Mouse (Mus musculus) myocyte (in vitro differentiated cells): ENCODE measurements around the gene Fam241a. TPM values are rescaled to one million over a fixed set of nuclear protein-coding genes. Genes with fewer than 3 reads are reported as not detected.
A peak's percentile ranks its signal among the peaks of the same experiment; 100 is the strongest.

ENCODE experiments used
- H3K27me3 ChIP-seq: one replicate; pipeline ENCODE4 v1.6.1; 2011; ENCODE audit not compliant: control insufficient read depth, insufficient read depth, insufficient read length
- H3K36me3 ChIP-seq: one replicate; pipeline ENCODE4 v1.6.1; 2011; ENCODE audit not compliant: control insufficient read depth, insufficient read depth
- H3K4me2 ChIP-seq: one replicate; pipeline ENCODE4 v1.6.1; 2011; ENCODE audit warnings: low read depth, control low read depth
- H3K4me3 ChIP-seq: one replicate; pipeline ENCODE4 v1.5.1; 2011; ENCODE audit warnings: mild to moderate bottlenecking, control low read depth, moderate library complexity
- H3K79me2 ChIP-seq: one replicate; pipeline ENCODE4 v1.6.1; 2011; ENCODE audit not compliant: control insufficient read depth, insufficient read depth
- H3ac ChIP-seq: one replicate; pipeline ENCODE4 v1.6.1; 2011; ENCODE audit not compliant: control insufficient read depth, insufficient read length
- CEBPB ChIP-seq: IDR thresholded peaks from 2 replicates; pipeline ENCODE4 v1.6.1; 2011; ENCODE audit warnings: mild to moderate bottlenecking, moderate library complexity; ENCODE audit not compliant: poor library complexity, insufficient read depth, severe bottlenecking
- E2F4 ChIP-seq: IDR thresholded peaks from one replicate; pipeline ENCODE4 v1.6.1; 2011; ENCODE audit warnings: mild to moderate bottlenecking, control low read depth, moderate library complexity; ENCODE audit not compliant: insufficient read depth
- MAX ChIP-seq: IDR thresholded peaks from one replicate; pipeline ENCODE4 v1.6.1; 2011; ENCODE audit warnings: low read depth, mild to moderate bottlenecking, control low read depth
- MYOD1 ChIP-seq, 3 experiments: IDR thresholded peaks; one replicate each; pipeline ENCODE4 v1.6.1; 2011; ENCODE audit warnings: control low read depth in 2 of 3, low read depth in 2 of 3, mild to moderate bottlenecking in 2 of 3, moderate library complexity in 1 of 3; ENCODE audit not compliant: insufficient read length in 2 of 3, control insufficient read depth in 1 of 3
- MYOG ChIP-seq, 3 experiments: IDR thresholded peaks; one replicate each; pipeline ENCODE4 v1.6.1; 2011; ENCODE audit warnings: control low read depth in 2 of 3, low read depth in 2 of 3, mild to moderate bottlenecking in 2 of 3; ENCODE audit not compliant: insufficient read length in 2 of 3, control insufficient read depth in 1 of 3, insufficient read depth in 1 of 3
- POLR2A ChIP-seq: IDR thresholded peaks from one replicate; pipeline ENCODE4 v1.6.1; 2011; ENCODE audit warnings: low read depth, mild to moderate bottlenecking, control low read depth, moderate library complexity; ENCODE audit not compliant: insufficient read length
- REST ChIP-seq: IDR thresholded peaks from one replicate; pipeline ENCODE4 v1.6.1; 2011; ENCODE audit warnings: mild to moderate bottlenecking, control low read depth, moderate library complexity; ENCODE audit not compliant: insufficient read depth, insufficient read length
- SRF ChIP-seq: IDR thresholded peaks from one replicate; pipeline ENCODE4 v1.6.1; 2011; ENCODE audit warnings: low read depth; ENCODE audit not compliant: control insufficient read depth, insufficient read length
- TCF3 ChIP-seq: IDR thresholded peaks from one replicate; pipeline ENCODE4 v1.6.1; 2011; ENCODE audit warnings: low read depth, control low read depth; ENCODE audit not compliant: insufficient read length
- USF1 ChIP-seq: IDR thresholded peaks from one replicate; pipeline ENCODE4 v1.6.1; 2011; ENCODE audit warnings: low read depth, mild to moderate bottlenecking, control low read depth, moderate library complexity
- polyA plus RNA-seq: library from polyadenylated mRNA; unstranded; fragments of >200 nt; fragmentation: generic; extraction: Trizol; gene quantifications from one replicate; pipeline ENCODE4 v1.2.1, GENCODE M21; 2012; ENCODE audit warnings: missing spikeins

The Fam241a gene
- polyA plus RNA-seq, 1 experiment, result 3.6 TPM

GRCm38 (mm10) chr3:127823886-127824863, 71.9 kb downstream of the Fam241a start:
- no peak overlapping the region for H3K4me3 ChIP-seq
- TF ChIP-seq MYOD1 (IDR thresholded peaks at IDR 0.05; ENCODE audit: control insufficient read depth in 1 of 3, insufficient read length in 2 of 3, low read depth in 2 of 3) (no peak), USF1 (no peak), TCF3 (no peak), CEBPB (no peak)
- no peaks in the 10 kb centered on the region for H3K36me3 ChIP-seq

GRCm38 (mm10) chr3:127821209-127821608, 74.9 kb downstream of the Fam241a start:
- no peak overlapping the region for H3K4me2 ChIP-seq
- TF ChIP-seq SRF, result no peak
- TF ChIP-seq TCF3, result no peak
- no peak for TF ChIP-seq CEBPB
- TF ChIP-seq POLR2A, result no peak
- no peak for TF ChIP-seq MAX
- peak in 1 of 3 experiments; percentile 24 for TF ChIP-seq MYOG (IDR thresholded peaks at IDR 0.05; ENCODE audit: control insufficient read depth in 1 of 3, insufficient read depth in 1 of 3, insufficient read length in 2 of 3, low read depth in 2 of 3)
- TF ChIP-seq MYOD1 (IDR thresholded peaks at IDR 0.05; ENCODE audit: control insufficient read depth in 1 of 3, insufficient read length in 2 of 3, low read depth in 2 of 3), result peak in 1 of 3 experiments; percentile 37
- H3K27me3 ChIP-seq, result no peaks in the 10 kb centered on the region
- H3K4me3 ChIP-seq, result no peak overlapping the region
- no peaks in the 10 kb centered on the region for H3K36me3 ChIP-seq
- H3ac ChIP-seq, result no peak overlapping the region
- H3K79me2 ChIP-seq, result peaks cover 6% of the 10 kb centered on the region

More at GRCm38 (mm10) chr3:127823886-127824863, 71.9 kb downstream of the Fam241a start:
- Histone ChIP-seq H3ac (no peak overlapping the region), H3K4me2 (no peak overlapping the region), H3K27me3 (no peaks in the 10 kb centered on the region), H3K79me2 (peaks cover 8% of the 10 kb centered on the region)

GRCm38 (mm10) chr3:127820400-127820799, 75.7 kb downstream of the Fam241a start:
- no peak overlapping the region for H3K4me3 ChIP-seq
- TF ChIP-seq MYOG (IDR thresholded peaks at IDR 0.05; ENCODE audit: control insufficient read depth in 1 of 3, insufficient read depth in 1 of 3, insufficient read length in 2 of 3, low read depth in 2 of 3) (peak in 1 of 3 experiments; percentile 61), E2F4 (no peak), MYOD1 (IDR thresholded peaks at IDR 0.05; ENCODE audit: control insufficient read depth in 1 of 3, insufficient read length in 2 of 3, low read depth in 2 of 3) (peak in 2 of 3 experiments; percentile 5 to 66), CEBPB (no peak), REST (no peak)
- H3K36me3 ChIP-seq, result no peaks in the 10 kb centered on the region
- H3K4me2 ChIP-seq, result no peak overlapping the region
- no peaks in the 10 kb centered on the region for H3K27me3 ChIP-seq
- peaks cover 6% of the 10 kb centered on the region for H3K79me2 ChIP-seq
- H3ac ChIP-seq, result no peak overlapping the region

Other genes with a start within 250 kb of the Fam241a start
- 1.8 TPM for gene Alpk1, start 115.8 kb downstream of the Fam241a start, polyA plus RNA-seq
- gene Tifa, start 106.5 kb downstream of the Fam241a start, polyA plus RNA-seq, result 0.85 TPM
- gene Ap1ar, start 58.8 kb downstream of the Fam241a start, polyA plus RNA-seq, result 8.3 TPM